Mouse (Mus musculus) intestine, embryonic 15.5 days (tissue): ENCODE measurements at regions not wholly inside any gene's neighbourhood (a gene's known extent, or its start where the extent isn't known, plus 50 kb on each side); places are given as distances from the start of the nearest gene placed in this dataset.

Experiments
- ATAC-seq: fragments of 200-750 bp; cut with Nextera tagmentation; 2 replicates; pipeline ENCODE4 v1.8.0; 2017; ENCODE audit warnings: moderate TSS enrichment, moderate library complexity
- H3K27ac ChIP-seq: fragments of 300-500 bp; sonication (generic); 2 replicates; pipeline ENCODE4 v1.5.1; 2015; ENCODE audit warnings: mild to moderate bottlenecking, inconsistent platforms
- H3K27me3 ChIP-seq: fragments of 300-500 bp; sonication (generic); replicated peaks from 2 replicates; pipeline ENCODE4 v1.6.1; 2015; ENCODE audit warnings: inconsistent platforms
- H3K36me3 ChIP-seq: fragments of 300-500 bp; sonication (generic); 2 replicates; pipeline ENCODE4 v1.6.1; 2015; ENCODE audit warnings: inconsistent platforms
- H3K4me1 ChIP-seq: fragments of 300-500 bp; sonication (generic); replicated peaks from 2 replicates; pipeline ENCODE4 v1.6.1; 2015; ENCODE audit warnings: inconsistent platforms
- H3K4me2 ChIP-seq: fragments of 300-500 bp; sonication (generic); replicated peaks from 2 replicates; pipeline ENCODE4 v1.6.1; 2015; ENCODE audit warnings: mild to moderate bottlenecking, inconsistent platforms
- H3K4me3 ChIP-seq: fragments of 300-500 bp; sonication (generic); replicated peaks from 2 replicates; pipeline ENCODE4 v1.5.1; 2015; ENCODE audit warnings: inconsistent platforms
- H3K9ac ChIP-seq: fragments of 300-500 bp; sonication (generic); 2 replicates; pipeline ENCODE4 v1.6.1; 2015; ENCODE audit warnings: inconsistent platforms
- H3K9me3 ChIP-seq: fragments of 300-500 bp; sonication (generic); 2 replicates; pipeline ENCODE4 v1.6.1; 2016; ENCODE audit warnings: inconsistent platforms
- WGBS: fragments of 180-500 bp; shearing (Covaris S2); methylation state at CpG from one replicate; pipeline ENCODE4 v1.1.7; 2015; 5-methylcytosine and 5-hydroxymethylcytosine counted together

- Histone ChIP-seq H3K4me1 (no peaks in the 10 kb centered on the region), H3K9me3 (no peaks in the 10 kb centered on the region), H3K36me3 (no peaks in the 10 kb centered on the region), H3K4me2 (no peak overlapping the region), H3K9ac (no peak overlapping the region), H3K27ac (no peak overlapping the region), H3K27me3 (no peaks in the 10 kb centered on the region; the same call in 1 of the 2 replicates), H3K4me3 (no peak overlapping the region)
- WGBS, result 66% methylated on average over 1 of the region's 1 CpGs
- ATAC-seq, result peak; percentile 72; the same call in 1 of the 2 replicates
These were observed 164.2 kb upstream of the S100g start for GRCm38 (mm10) chrX:163128626-163129025.

- H3K9ac ChIP-seq, result no peak overlapping the region
- 81% methylated on average over 5 of the region's 5 CpGs for WGBS
These were observed 153.4 kb upstream of the S100g start for GRCm38 (mm10) chrX:163117681-163118393.

GRCm38 (mm10) chrX:163117237-163117636 is 152.8 kb upstream of the S100g start:
- Histone ChIP-seq H3K4me2 (no peak overlapping the region), H3K27ac (no peak overlapping the region), H3K9me3 (no peaks in the 10 kb centered on the region), H3K27me3 (no peaks in the 10 kb centered on the region), H3K9ac (no peak overlapping the region), H3K4me1 (no peaks in the 10 kb centered on the region), H3K36me3 (no peaks in the 10 kb centered on the region), H3K4me3 (no peak overlapping the region)
- WGBS, result 71% methylated on average over 1 of the region's 1 CpGs
- no peak for ATAC-seq

More at GRCm38 (mm10) chrX:163117681-163118393, 153.4 kb upstream of the S100g start:
- Histone ChIP-seq H3K27ac (no peak overlapping the region), H3K27me3 (no peaks in the 10 kb centered on the region), H3K36me3 (no peaks in the 10 kb centered on the region), H3K9me3 (no peaks in the 10 kb centered on the region), H3K4me2 (no peak overlapping the region), H3K4me3 (no peak overlapping the region), H3K4me1 (no peaks in the 10 kb centered on the region)
- ATAC-seq, result no peak

- H3K27me3 ChIP-seq, result no peaks in the 10 kb centered on the region
- H3K4me3 ChIP-seq, result no peak overlapping the region
- H3K9me3 ChIP-seq, result no peaks in the 10 kb centered on the region
- 85% methylated on average over 4 of the region's 4 CpGs for WGBS
- H3K27ac ChIP-seq, result no peak overlapping the region
- H3K36me3 ChIP-seq, result no peaks in the 10 kb centered on the region
- no peak for ATAC-seq
- H3K4me1 ChIP-seq, result no peaks in the 10 kb centered on the region
- no peak overlapping the region for H3K4me2 ChIP-seq
- H3K9ac ChIP-seq, result no peak overlapping the region
These were observed 130.8 kb upstream of the S100g start for GRCm38 (mm10) chrX:163095026-163095765.
